In the genomic region with DNA sequence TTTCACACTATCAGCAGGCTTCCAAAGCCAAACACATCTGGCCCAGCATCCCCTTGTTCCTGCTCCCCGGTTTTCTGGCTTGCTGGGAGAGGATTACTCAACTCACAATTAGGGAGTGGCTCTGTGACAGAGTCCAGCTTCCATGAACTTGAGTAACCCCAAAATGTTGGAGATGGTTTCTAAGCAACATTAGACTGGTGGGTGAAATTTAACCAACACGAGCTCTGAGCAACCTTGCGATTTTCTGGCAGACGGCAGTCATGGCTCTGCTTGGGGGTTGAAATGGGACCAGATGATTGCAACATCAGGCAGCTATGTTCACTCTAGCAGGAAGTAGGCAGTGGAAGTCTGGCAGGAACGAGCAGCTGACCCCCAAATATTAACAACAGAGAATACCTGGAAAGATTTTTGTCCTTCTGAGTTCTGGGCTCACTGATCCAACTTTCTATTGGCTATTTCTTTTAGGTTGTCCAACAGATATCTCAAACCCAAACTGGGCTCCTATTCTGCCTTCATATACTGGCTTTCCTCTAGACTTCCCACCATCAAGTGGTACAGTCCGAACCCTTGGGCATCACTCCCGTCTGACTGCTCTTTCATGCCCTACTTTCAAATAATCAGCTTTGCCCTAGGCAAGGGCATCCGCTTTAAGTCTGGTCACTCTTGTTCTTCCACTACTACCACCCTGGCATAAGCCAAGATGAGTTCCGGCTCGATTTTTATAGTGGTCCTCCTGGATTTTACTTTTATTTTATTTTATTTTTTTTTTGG, we compare ENCODE assay signal across 8 mouse cellular contexts. TPM values are rescaled to one million over a fixed set of nuclear protein-coding genes. Genes with fewer than 3 reads are reported as not detected.
DNase-seq lines count a peak whose midpoint lies in the region; ATAC-seq lines count a peak whose summit lies in the region.

No protein-coding gene starts in this region.

- no peaks in the 10 kb centered on the region for H3K36me3 ChIP-seq in liver, embryonic 12.5 days
- no peaks in the 10 kb centered on the region for H3K36me3 ChIP-seq in hindbrain, embryonic 10.5 days
- no peaks in the 10 kb centered on the region for H3K36me3 ChIP-seq in hindbrain, embryonic 14.5 days (replicated peaks; ENCODE audit: control insufficient read depth, insufficient read depth)

- H3K4me1 ChIP-seq in liver, embryonic 12.5 days, result no peaks in the 10 kb centered on the region
- peaks cover 13% of the 10 kb centered on the region for H3K4me1 ChIP-seq in hindbrain, embryonic 10.5 days (replicated peaks)
- H3K4me1 ChIP-seq in hindbrain, embryonic 14.5 days (replicated peaks; ENCODE audit: control insufficient read depth, insufficient read depth, low read length), result no peaks in the 10 kb centered on the region

- H3K4me2 ChIP-seq in liver, embryonic 12.5 days, result no peak overlapping the region
- no peak overlapping the region for H3K4me2 ChIP-seq in hindbrain, embryonic 14.5 days (replicated peaks)

- ATAC-seq in liver, embryonic 12.5 days, result peak; percentile 77
- no peak for ATAC-seq in hindbrain, embryonic 14.5 days (ENCODE audit: low FRiP score)

- peak overlapping the region; percentile 23; the same call in 1 of the 2 replicates for H3K27ac ChIP-seq in liver, embryonic 12.5 days
- no peak overlapping the region for H3K27ac ChIP-seq in hindbrain, embryonic 10.5 days
- no peak overlapping the region for H3K27ac ChIP-seq in hindbrain, embryonic 14.5 days

- WGBS in liver, embryonic 12.5 days (ENCODE audit: insufficient replicate concordance), result 60% methylated on average over 10 of the region's 10 CpGs
- WGBS in hindbrain, embryonic 10.5 days, result 84% methylated on average over 10 of the region's 10 CpGs
- WGBS in hindbrain, embryonic 14.5 days, result 82% methylated on average over 10 of the region's 10 CpGs

- H3K4me3 ChIP-seq in liver, embryonic 12.5 days, result no peak overlapping the region
- no peak overlapping the region for H3K4me3 ChIP-seq in hindbrain, embryonic 10.5 days
- H3K4me3 ChIP-seq in hindbrain, embryonic 14.5 days (replicated peaks; ENCODE audit: low read length), result no peak overlapping the region

- 0 out of 2 replicates have a peak, but pooled peaks cover 4% of the 10 kb centered on the region for H3K27me3 ChIP-seq in liver, embryonic 12.5 days (replicated peaks)
- H3K27me3 ChIP-seq in hindbrain, embryonic 10.5 days (ENCODE audit: insufficient read depth, poor library complexity, severe bottlenecking), result no peaks in the 10 kb centered on the region
- H3K27me3 ChIP-seq in hindbrain, embryonic 14.5 days (ENCODE audit: control insufficient read depth, insufficient read depth, low read length), result no peaks in the 10 kb centered on the region

- intact Hi-C loops in heart, postnatal 14 days (cut with DNase I), result no loop called here

- H3K9me3 ChIP-seq in liver, embryonic 12.5 days (replicated peaks), result no peaks in the 10 kb centered on the region
- no peaks in the 10 kb centered on the region for H3K9me3 ChIP-seq in hindbrain, embryonic 10.5 days
- no peaks in the 10 kb centered on the region for H3K9me3 ChIP-seq in hindbrain, embryonic 14.5 days (ENCODE audit: control insufficient read depth, low read length)

- peak; percentile 56 for DNase-seq in 416B (ENCODE audit: low read depth)
- DNase-seq in adrenal gland, adult 8-10 months, result peak; percentile 49
- DNase-seq in heart, postnatal 14 days, result peak; percentile 62
- peak; percentile 29 for DNase-seq in telencephalon, adult 2 months (ENCODE audit: low read depth, low spot score)
- DNase-seq in thymus, postnatal 10 days (ENCODE audit: low spot score in 2 of 2), result no peak
- no peak for DNase-seq in hindbrain, embryonic 10.5 days (ENCODE audit: low spot score)
- DNase-seq in hindbrain, embryonic 14.5 days (ENCODE audit: low spot score), result no peak

- no peak overlapping the region for H3K9ac ChIP-seq in liver, embryonic 12.5 days
- H3K9ac ChIP-seq in hindbrain, embryonic 14.5 days, result no peak overlapping the region

RNA-seq across cellular contexts. Expression of gene Lax1, which starts 4.0 kb away (rescaled TPM):
- total RNA-seq in adrenal gland, adult 8-10 months (2022), result under 1 TPM in 3 of 4 experiments, not detected in 1; 0.45 to 0.65 (median 0.62) TPM
- total RNA-seq in heart, postnatal 14 days (2021), result under 1 TPM; 0.19 to 0.51 TPM
- polyA plus RNA-seq in liver, embryonic 12.5 days (2016; fragmentation: Nextera tagmentation; extraction: Ambion mirVana), result 0.61 TPM in 2 replicates
- 0.25 TPM in 1 of 2 replicates, not detected in the other for polyA plus RNA-seq in hindbrain, embryonic 10.5 days (2016; fragmentation: Nextera tagmentation; extraction: Ambion mirVana)
- polyA plus RNA-seq in hindbrain, embryonic 14.5 days (2014; fragmentation: Nextera tagmentation; extraction: Ambion mirVana), result 0.13 TPM in 1 of 2 replicates, not detected in the other

RNA-seq across cellular contexts. Expression of gene Gm38394, which starts 24.8 kb away (rescaled TPM):
- 10 to 100 TPM; 23.4 to 37.3 (median 27.2) TPM for total RNA-seq in adrenal gland, adult 8-10 months (2022)
- 10 to 100 TPM; 28.3 to 29.5 TPM for total RNA-seq in heart, postnatal 14 days (2021)
- 2.0 and 2.2 TPM in 2 replicates for polyA plus RNA-seq in liver, embryonic 12.5 days (2016; fragmentation: Nextera tagmentation; extraction: Ambion mirVana)
- polyA plus RNA-seq in hindbrain, embryonic 10.5 days (2016; fragmentation: Nextera tagmentation; extraction: Ambion mirVana), result 3.9 and 4.7 TPM in 2 replicates
- polyA plus RNA-seq in hindbrain, embryonic 14.5 days (2014; fragmentation: Nextera tagmentation; extraction: Ambion mirVana), result 5.3 and 5.6 TPM in 2 replicates

RNA-seq across cellular contexts. Expression of gene Zbed6, which starts 25.2 kb away (rescaled TPM):
- total RNA-seq in adrenal gland, adult 8-10 months (2022), result 10 to 100 TPM in 3 of 4 experiments, 1 to 10 TPM in 1; 8.8 to 25.1 (median 17.5) TPM
- total RNA-seq in heart, postnatal 14 days (2021), result 1 to 10 TPM; 3.4 to 5.8 TPM
- not detected in 2 replicates for polyA plus RNA-seq in liver, embryonic 12.5 days (2016; fragmentation: Nextera tagmentation; extraction: Ambion mirVana)
- polyA plus RNA-seq in hindbrain, embryonic 10.5 days (2016; fragmentation: Nextera tagmentation; extraction: Ambion mirVana), result not detected in 2 replicates
- not detected in 2 replicates for polyA plus RNA-seq in hindbrain, embryonic 14.5 days (2014; fragmentation: Nextera tagmentation; extraction: Ambion mirVana)

Comparison
In these comparisons a context has a peak if more than half of its experiments do, and no peak if none do; other contexts are left out.
1. DNase-seq: peak in 416B (single experiment), adrenal gland, adult 8-10 months (single experiment), heart, postnatal 14 days (2 of 2) and telencephalon, adult 2 months (single experiment); none in thymus, postnatal 10 days (0 of 2), hindbrain, embryonic 10.5 days (single experiment) and hindbrain, embryonic 14.5 days (single experiment).